Mouse (Mus musculus) embryonic fibroblast, embryonic 13.5 days (primary cell): ENCODE results near the gene Rnf20. TPM values are rescaled to one million over a fixed set of nuclear protein-coding genes. Genes with fewer than 3 reads are reported as not detected.
"Not testable (repeated sequence)": the region's sequence is repeated elsewhere in the genome, so short reads cannot be mapped to it uniquely, and the experiment has no call there.

ENCODE experiments used
- H3K27ac ChIP-seq: 2 replicates; pipeline ENCODE4 v1.5.1; 2012; ENCODE audit warnings: low read length, control low read depth, inconsistent platforms; ENCODE audit not compliant: insufficient read depth
- H3K4me1 ChIP-seq: 2 replicates; pipeline ENCODE4 v1.6.1; 2011; ENCODE audit warnings: low read length; ENCODE audit not compliant: control insufficient read depth, insufficient read depth
- H3K4me3 ChIP-seq: 2 replicates; pipeline ENCODE4 v1.5.1; 2011; ENCODE audit warnings: mild to moderate bottlenecking, control low read depth, low read length; ENCODE audit not compliant: insufficient read depth
- CTCF ChIP-seq: IDR thresholded peaks from 2 replicates; pipeline ENCODE4 v1.5.1; 2011; ENCODE audit warnings: mild to moderate bottlenecking, control low read depth, low read length, moderate library complexity, borderline replicate concordance; ENCODE audit not compliant: insufficient read depth
- POLR2A ChIP-seq: IDR thresholded peaks from 2 replicates; pipeline ENCODE4 v1.6.1; 2011; ENCODE audit warnings: low read depth, mild to moderate bottlenecking, control low read depth, low read length, moderate library complexity
- polyA plus RNA-seq: library from polyadenylated mRNA; stranded (reverse); fragments of >200 nt; gene quantifications from 2 replicates; pipeline ENCODE4 v1.2.4, GENCODE M21; 2011; ENCODE audit warnings: low read depth; ENCODE audit not compliant: missing spikeins, insufficient read length

Gene Rnf20
- polyA plus RNA-seq, 1 experiment = 60.5 TPM

GRCm38 (mm10) chr4:49604616-49605015, 27.2 kb upstream of the Rnf20 start:
- H3K27ac ChIP-seq = no peak overlapping the region
- no peaks in the 10 kb centered on the region for H3K4me1 ChIP-seq
- H3K4me3 ChIP-seq = no peak overlapping the region
- no peak for TF ChIP-seq CTCF
- no peak for TF ChIP-seq POLR2A

GRCm38 (mm10) chr4:49605459-49605858, 26.3 kb upstream of the Rnf20 start:
- TF ChIP-seq POLR2A = no peak
- no peak for TF ChIP-seq CTCF
- Histone ChIP-seq H3K4me3 (no peak overlapping the region), H3K4me1 (no peaks in the 10 kb centered on the region), H3K27ac (no peak overlapping the region)

GRCm38 (mm10) chr4:49616924-49617323, 14.9 kb upstream of the Rnf20 start:
- H3K27ac ChIP-seq = no peak overlapping the region
- no peak overlapping the region for H3K4me3 ChIP-seq
- TF ChIP-seq CTCF (no peak), POLR2A (no peak)

GRCm38 (mm10) chr4:49619861-49620260, 11.9 kb upstream of the Rnf20 start:
- not testable (repeated sequence) for H3K4me1 ChIP-seq, H3K27ac ChIP-seq, H3K4me3 ChIP-seq

More at GRCm38 (mm10) chr4:49616924-49617323, 14.9 kb upstream of the Rnf20 start:
- H3K4me1 ChIP-seq = no peaks in the 10 kb centered on the region

- no peak overlapping the region for H3K4me3 ChIP-seq
- TF ChIP-seq CTCF = no peak
- TF ChIP-seq POLR2A = no peak
- H3K4me1 ChIP-seq = no peaks in the 10 kb centered on the region
- H3K27ac ChIP-seq = no peak overlapping the region
Observed at GRCm38 (mm10) chr4:49622272-49622671, 9.5 kb upstream of the Rnf20 start.

GRCm38 (mm10) chr4:49623916-49624315, 7.9 kb upstream of the Rnf20 start:
- Histone ChIP-seq H3K4me3 (no peak overlapping the region), H3K27ac (no peak overlapping the region), H3K4me1 (no peaks in the 10 kb centered on the region)
- TF ChIP-seq CTCF (no peak), POLR2A (no peak)

- H3K4me1 ChIP-seq, H3K4me3 ChIP-seq, H3K27ac ChIP-seq: not testable (repeated sequence)
Observed at GRCm38 (mm10) chr4:49624969-49625368, 6.8 kb upstream of the Rnf20 start.

- Histone ChIP-seq H3K27ac (no peak overlapping the region), H3K4me1 (no peaks in the 10 kb centered on the region), H3K4me3 (no peak overlapping the region)
- TF ChIP-seq CTCF (peak; percentile 48; the same call in 1 of the 2 replicates), POLR2A (no peak)
Observed at GRCm38 (mm10) chr4:49626973-49627372, 4.8 kb upstream of the Rnf20 start.

GRCm38 (mm10) chr4:49628941-49629340, 2.9 kb upstream of the Rnf20 start:
- Histone ChIP-seq H3K27ac (no peak overlapping the region), H3K4me1 (no peaks in the 10 kb centered on the region; the same call in 1 of the 2 replicates), H3K4me3 (no peak overlapping the region)
- no peak for TF ChIP-seq POLR2A

- H3K4me1 ChIP-seq = no peaks in the 10 kb centered on the region; the same call in 1 of the 2 replicates
- TF ChIP-seq POLR2A (no peak), CTCF (no peak)
- peak overlapping the region; percentile 81 for H3K4me3 ChIP-seq
- H3K27ac ChIP-seq = peak overlapping the region; percentile 70
Observed at GRCm38 (mm10) chr4:49632139-49632481, 304 bp downstream of the Rnf20 start.

- no peak for TF ChIP-seq POLR2A
- TF ChIP-seq CTCF = no peak
- no peak overlapping the region for H3K27ac ChIP-seq
- no peaks in the 10 kb centered on the region; the same call in 1 of the 2 replicates for H3K4me1 ChIP-seq
- H3K4me3 ChIP-seq = no peak overlapping the region
Observed at GRCm38 (mm10) chr4:49637821-49638220, 6.0 kb downstream of the Rnf20 start.

- Histone ChIP-seq H3K4me3 (no peak overlapping the region), H3K27ac (no peak overlapping the region), H3K4me1 (no peaks in the 10 kb centered on the region; the same call in 1 of the 2 replicates)
- no peak for TF ChIP-seq POLR2A
Observed at GRCm38 (mm10) chr4:49639913-49640312, 8.1 kb downstream of the Rnf20 start.
